Mouse (Mus musculus) cerebellum, adult 8-10 months (tissue): ENCODE data around the gene Mrpl45.

Experiments
- DNase-seq: peaks from one replicate; pipeline ENCODE4 v3.0.0; 2022

Gene Mrpl45

DNA sequence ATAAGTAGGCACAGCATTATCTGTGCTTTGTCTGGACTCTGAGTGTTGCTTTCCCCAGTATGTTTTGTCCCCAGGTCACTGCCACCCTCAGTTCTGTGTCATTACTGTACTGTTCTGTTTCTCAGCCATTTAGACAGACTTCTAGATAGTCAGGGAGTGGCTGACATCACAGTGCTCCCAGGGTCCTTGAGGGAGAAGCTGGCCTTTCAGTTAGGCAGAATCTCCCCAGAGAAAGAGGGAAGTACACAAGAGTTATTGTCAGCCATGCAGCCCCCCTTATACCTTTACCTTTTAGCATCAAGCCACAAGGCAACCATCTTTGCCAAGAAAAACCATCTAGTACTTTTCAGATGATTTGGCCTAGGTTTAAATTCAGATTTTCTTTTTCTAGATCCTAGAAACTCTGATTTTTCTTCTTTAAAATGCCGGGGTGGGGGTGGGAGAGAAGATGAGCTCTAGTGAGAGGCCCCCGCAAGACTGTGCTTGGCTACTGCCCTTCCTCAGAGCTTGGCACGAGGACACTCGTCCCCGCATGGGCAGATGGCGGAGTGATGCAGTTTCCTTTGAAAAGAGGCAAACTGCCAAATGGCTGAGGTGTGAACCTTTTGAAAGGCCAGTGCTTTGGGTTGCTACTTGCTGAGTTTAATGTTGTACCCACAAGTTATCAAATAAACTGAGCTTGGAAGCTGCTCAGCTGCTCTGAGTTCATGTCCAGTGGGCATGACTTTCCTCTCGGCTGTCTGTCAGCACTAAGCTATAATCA is 55.0 kb downstream of the Mrpl45 start:
- peak; percentile 91 for DNase-seq

DNA sequence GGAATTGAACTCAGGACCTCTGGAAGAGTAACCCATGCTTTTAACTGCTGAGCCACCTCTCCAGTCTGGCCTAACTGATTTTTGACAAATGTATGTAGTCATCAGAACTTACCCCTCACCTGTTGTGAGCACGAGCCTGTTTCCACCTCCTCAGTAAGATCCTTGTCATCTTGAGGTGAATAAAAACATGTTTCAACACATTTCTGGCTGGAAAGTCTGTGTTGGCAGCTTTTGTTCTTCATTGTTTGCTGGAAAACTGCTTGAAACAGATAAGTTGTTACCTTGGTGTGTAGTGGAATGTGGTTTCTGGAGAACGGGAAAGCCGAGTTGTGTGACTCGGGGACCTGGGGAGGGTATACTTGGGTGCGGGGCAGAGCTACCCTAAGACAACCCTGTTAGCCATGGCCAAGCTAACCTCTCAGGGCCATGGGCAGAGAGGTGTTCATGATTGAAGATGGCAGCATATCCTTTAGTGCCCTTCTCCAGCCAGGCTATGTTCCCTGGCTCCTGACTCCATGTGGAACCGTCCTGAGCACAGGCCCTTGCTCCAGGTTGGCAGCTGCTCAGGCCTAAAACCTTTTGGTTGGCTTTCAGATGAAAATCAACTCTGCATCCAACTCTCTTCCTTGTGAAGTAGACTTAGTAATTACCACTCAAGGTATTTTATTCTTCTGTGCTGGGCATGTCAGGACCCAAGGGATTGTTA is 56.8 kb downstream of the Mrpl45 start:
- DNase-seq, result peak; percentile 53

DNA sequence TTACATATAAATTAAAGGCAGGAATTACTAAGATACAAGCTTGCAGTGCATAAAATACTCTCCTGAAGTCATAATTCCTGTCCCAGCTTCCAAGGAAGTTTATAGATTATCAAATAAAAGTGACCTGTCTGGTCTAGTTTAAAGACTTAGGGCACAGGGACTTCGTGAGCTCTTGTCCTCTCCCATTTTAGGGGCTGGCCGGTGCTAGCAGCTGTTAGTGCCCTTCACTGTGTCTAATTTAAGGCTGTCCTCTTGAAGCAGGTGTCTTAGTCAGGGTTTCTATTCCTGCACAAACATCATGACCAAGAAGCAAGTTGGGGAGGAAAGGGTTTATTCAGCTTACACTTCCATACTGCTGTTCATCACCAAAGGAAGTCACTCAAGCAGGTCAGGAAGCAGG is 57.9 kb downstream of the Mrpl45 start:
- DNase-seq, result no peak
